Mouse (Mus musculus) erythroblast, embryonic 14.5 days (primary cell): Measurements from ENCODE around the gene Tmem63a.

Source experiments
- GATA1 ChIP-seq: IDR thresholded peaks from 2 replicates; pipeline ENCODE4 v1.6.1; 2012; ENCODE audit warnings: low read length, inconsistent platforms, mixed read lengths
- TAL1 ChIP-seq: IDR thresholded peaks from 3 replicates; pipeline ENCODE4 v1.6.1; 2012; ENCODE audit warnings: low read length, inconsistent platforms, mixed read lengths

DNA sequence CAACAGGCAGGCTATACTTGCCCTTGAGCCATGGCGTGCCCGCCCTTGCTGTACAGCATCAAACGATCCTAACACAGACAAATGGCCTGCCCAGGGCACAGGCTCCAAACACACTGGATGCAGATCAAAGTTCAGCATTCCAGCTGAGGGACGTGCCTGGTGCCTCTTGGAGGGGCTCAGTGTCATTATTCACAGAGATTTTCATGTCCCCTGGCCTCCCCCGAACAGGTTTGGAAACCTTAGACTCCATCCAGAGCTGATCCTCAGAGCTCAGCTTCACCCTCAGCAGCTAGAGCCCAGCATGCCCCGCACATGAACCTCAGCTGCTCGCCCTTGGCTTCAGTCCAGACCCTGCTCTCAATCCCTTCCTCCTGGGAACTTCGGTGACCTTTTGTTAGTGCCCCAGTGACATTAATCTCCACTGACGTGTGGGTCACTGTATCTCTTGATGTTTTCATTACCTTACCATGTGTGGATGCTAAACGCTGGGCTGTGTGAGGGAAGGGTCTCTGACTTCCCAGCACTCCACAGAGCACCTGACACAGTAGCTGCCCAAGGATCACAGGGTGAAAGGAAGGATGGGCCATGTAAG lies 58.5 kb downstream of the Tmem63a start:
- TF ChIP-seq GATA1: no peak
- no peak for TF ChIP-seq TAL1
